Mouse (Mus musculus) embryonic facial prominence, embryonic 11.5 days (tissue): Measurements from ENCODE around the gene Rnaseh1. TPM values are rescaled to one million over a fixed set of nuclear protein-coding genes. Genes with fewer than 3 reads are reported as not detected.

ENCODE experiments used
- ATAC-seq: fragments of 200-750 bp; cut with Nextera tagmentation; replicated peaks from 2 replicates; pipeline ENCODE4 v1.8.0; 2017; ENCODE audit warnings: low read depth; ENCODE audit not compliant: insufficient number of reproducible peaks, low FRiP score, low TSS enrichment
- DNase-seq: peaks from one replicate; pipeline ENCODE4 v3.0.0-alpha.2; 2015; ENCODE audit warnings: low spot score
- H3K27ac ChIP-seq: fragments of 300-500 bp; sonication (generic); replicated peaks from 2 replicates; pipeline ENCODE4 v1.5.1; 2014; ENCODE audit warnings: mild to moderate bottlenecking, low read depth, low read length, control low read depth
- H3K27me3 ChIP-seq: fragments of 300-500 bp; sonication (generic); 2 replicates; pipeline ENCODE4 v1.6.1; 2014; ENCODE audit warnings: mild to moderate bottlenecking, low read length, moderate library complexity, mixed read lengths; ENCODE audit not compliant: control insufficient read depth, insufficient read depth
- H3K36me3 ChIP-seq: fragments of 300-500 bp; sonication (generic); replicated peaks from 2 replicates; pipeline ENCODE4 v1.6.1; 2014; ENCODE audit warnings: low read depth, mild to moderate bottlenecking, low read length, moderate library complexity, mixed read lengths; ENCODE audit not compliant: control insufficient read depth, insufficient read depth
- H3K4me1 ChIP-seq: fragments of 300-500 bp; sonication (generic); 2 replicates; pipeline ENCODE4 v1.6.1; 2014; ENCODE audit warnings: low read length, mixed read lengths; ENCODE audit not compliant: control insufficient read depth, insufficient read depth
- H3K4me2 ChIP-seq: fragments of 300-500 bp; sonication (generic); 2 replicates; pipeline ENCODE4 v1.6.1; 2014; ENCODE audit warnings: low read depth, mild to moderate bottlenecking, control low read depth, low read length, moderate library complexity
- H3K4me3 ChIP-seq: fragments of 300-500 bp; sonication (generic); 2 replicates; pipeline ENCODE4 v1.5.1; 2014; ENCODE audit warnings: low read depth, low read length, control low read depth
- H3K9ac ChIP-seq: fragments of 300-500 bp; sonication (generic); replicated peaks from 2 replicates; pipeline ENCODE4 v1.6.1; 2014; ENCODE audit warnings: mild to moderate bottlenecking, control low read depth, low read length
- H3K9me3 ChIP-seq: fragments of 300-500 bp; sonication (generic); replicated peaks from 2 replicates; pipeline ENCODE4 v1.6.1; 2016; ENCODE audit warnings: mild to moderate bottlenecking, low read length, inconsistent platforms, mixed read lengths; ENCODE audit not compliant: control insufficient read depth
- WGBS: fragments of 180-500 bp; shearing (Covaris S2); extraction: QIAGEN DNeasy Blood & Tissue Kit; methylation state at CpG from one replicate; pipeline ENCODE4 v1.1.7; 2014; 5-methylcytosine and 5-hydroxymethylcytosine counted together
- polyA plus RNA-seq: library from polyadenylated mRNA; unstranded; fragments of >200 nt; fragmentation: Nextera tagmentation; extraction: Ambion mirVana; gene quantifications from 2 replicates; pipeline ENCODE4 v1.2.1, GENCODE M21; 2014

The Rnaseh1 gene
- polyA plus RNA-seq, 1 experiment from 2014 or later = 28.0 TPM

GRCm38 (mm10) chr12:28621451-28622166, 27.8 kb upstream of the Rnaseh1 start:
- ATAC-seq (no peak), DNase-seq (no peak)
- no peak overlapping the region for H3K4me3 ChIP-seq
- no peaks in the 10 kb centered on the region for H3K36me3 ChIP-seq
- H3K4me1 ChIP-seq = no peaks in the 10 kb centered on the region
- no peak overlapping the region for H3K4me2 ChIP-seq
- H3K9ac ChIP-seq = no peak overlapping the region
- H3K27ac ChIP-seq = no peak overlapping the region
- H3K27me3 ChIP-seq = no peaks in the 10 kb centered on the region
- 27% methylated on average over 7 of the region's 7 CpGs for WGBS
- no peaks in the 10 kb centered on the region for H3K9me3 ChIP-seq

- H3K4me1 ChIP-seq = no peaks in the 10 kb centered on the region
- H3K36me3 ChIP-seq = no peaks in the 10 kb centered on the region
- WGBS = 57% methylated on average over 5 of the region's 5 CpGs
- H3K27ac ChIP-seq = no peak overlapping the region
- no peak for ATAC-seq
- H3K4me2 ChIP-seq = no peak overlapping the region
- no peak overlapping the region for H3K9ac ChIP-seq
- DNase-seq = no peak
- H3K9me3 ChIP-seq = no peaks in the 10 kb centered on the region
- H3K4me3 ChIP-seq = no peak overlapping the region
- no peaks in the 10 kb centered on the region for H3K27me3 ChIP-seq
These were observed 27.3 kb upstream of the Rnaseh1 start for GRCm38 (mm10) chr12:28622167-28622532.

GRCm38 (mm10) chr12:28622641-28623040, 26.8 kb upstream of the Rnaseh1 start:
- Histone ChIP-seq H3K4me3 (no peak overlapping the region), H3K4me2 (no peak overlapping the region)

GRCm38 (mm10) chr12:28623195-28623594, 26.2 kb upstream of the Rnaseh1 start, which contains the start of gene Colec11:
TSS of gene Colec11 (minus strand) at chr12:28623377.
- Histone ChIP-seq H3K9ac (no peak within 1 kb of the TSS), H3K4me2 (no peak within 1 kb of the TSS), H3K9me3 (no peaks in the 10 kb centered on the region), H3K36me3 (no peaks in the 10 kb centered on the region), H3K4me3 (no peak within 1 kb of the TSS), H3K27me3 (no peaks in the 10 kb centered on the region), H3K27ac (no peak within 1 kb of the TSS), H3K4me1 (no peaks in the 10 kb centered on the region)
- 52% methylated on average over 5 of the region's 5 CpGs for WGBS
- no peak for ATAC-seq
- no peak for DNase-seq

More at GRCm38 (mm10) chr12:28622641-28623040, 26.8 kb upstream of the Rnaseh1 start:
- 87% methylated on average over 1 of the region's 1 CpGs for WGBS
- Histone ChIP-seq H3K36me3 (no peaks in the 10 kb centered on the region), H3K27ac (no peak overlapping the region), H3K27me3 (no peaks in the 10 kb centered on the region), H3K9me3 (no peaks in the 10 kb centered on the region), H3K9ac (no peak overlapping the region), H3K4me1 (no peaks in the 10 kb centered on the region)
- ATAC-seq = no peak
- DNase-seq = no peak

GRCm38 (mm10) chr12:28624251-28624650, 25.2 kb upstream of the Rnaseh1 start:
- no peaks in the 10 kb centered on the region for H3K27me3 ChIP-seq
- H3K4me2 ChIP-seq = no peak overlapping the region
- no peak overlapping the region for H3K9ac ChIP-seq
- no peaks in the 10 kb centered on the region for H3K9me3 ChIP-seq
- WGBS = 84% methylated on average over 2 of the region's 2 CpGs
- no peak for DNase-seq
- no peak overlapping the region for H3K27ac ChIP-seq
- no peak overlapping the region for H3K4me3 ChIP-seq
- no peaks in the 10 kb centered on the region for H3K4me1 ChIP-seq
- ATAC-seq = no peak
- peaks cover 2% of the 10 kb centered on the region; the same call in 1 of the 2 replicates for H3K36me3 ChIP-seq

GRCm38 (mm10) chr12:28625407-28625806, 24.0 kb upstream of the Rnaseh1 start:
- no peaks in the 10 kb centered on the region for H3K4me1 ChIP-seq
- peaks cover 9% of the 10 kb centered on the region for H3K36me3 ChIP-seq
- no peak overlapping the region for H3K4me3 ChIP-seq
- ATAC-seq (no peak), DNase-seq (no peak)
- 87% methylated on average over 7 of the region's 7 CpGs for WGBS
- no peak overlapping the region for H3K4me2 ChIP-seq
- H3K27ac ChIP-seq = no peak overlapping the region
- H3K9ac ChIP-seq = no peak overlapping the region
- no peaks in the 10 kb centered on the region for H3K27me3 ChIP-seq
- no peaks in the 10 kb centered on the region for H3K9me3 ChIP-seq

GRCm38 (mm10) chr12:28627092-28627491, 22.3 kb upstream of the Rnaseh1 start:
- DNase-seq (no peak), ATAC-seq (no peak)
- Histone ChIP-seq H3K4me2 (no peak overlapping the region), H3K9me3 (no peaks in the 10 kb centered on the region), H3K27me3 (no peaks in the 10 kb centered on the region), H3K27ac (no peak overlapping the region), H3K4me3 (no peak overlapping the region), H3K9ac (no peak overlapping the region), H3K4me1 (no peaks in the 10 kb centered on the region), H3K36me3 (peaks cover 14% of the 10 kb centered on the region)
- WGBS = 67% methylated on average over 4 of the region's 4 CpGs

- H3K4me3 ChIP-seq = no peak overlapping the region
- ATAC-seq (no peak), DNase-seq (no peak)
- H3K9ac ChIP-seq = no peak overlapping the region
- no peaks in the 10 kb centered on the region for H3K9me3 ChIP-seq
- peaks cover 24% of the 10 kb centered on the region for H3K36me3 ChIP-seq
- H3K4me1 ChIP-seq = no peaks in the 10 kb centered on the region
- H3K4me2 ChIP-seq = no peak overlapping the region
- no peaks in the 10 kb centered on the region for H3K27me3 ChIP-seq
- 90% methylated on average over 2 of the region's 2 CpGs for WGBS
- H3K27ac ChIP-seq = no peak overlapping the region
These were observed 21.0 kb upstream of the Rnaseh1 start for GRCm38 (mm10) chr12:28628436-28628835.
